Mouse (Mus musculus) lung, embryonic 14.5 days (tissue): ENCODE measurements around the gene Zswim9. TPM values are rescaled to one million over a fixed set of nuclear protein-coding genes. Genes with fewer than 3 reads are reported as not detected.

Experiments
- ATAC-seq: fragments of 200-750 bp; cut with Nextera tagmentation; 2 replicates; pipeline ENCODE4 v1.8.0; 2017; ENCODE audit warnings: mild to moderate bottlenecking, moderate TSS enrichment, moderate library complexity; ENCODE audit not compliant: insufficient read depth
- DNase-seq: peaks from one replicate; pipeline ENCODE4 v3.0.0-alpha.2; 2015
- H3K27ac ChIP-seq: fragments of 300-500 bp; sonication (generic); 2 replicates; pipeline ENCODE4 v1.5.1; 2014; ENCODE audit warnings: low read depth, mild to moderate bottlenecking, moderate library complexity
- H3K27me3 ChIP-seq: fragments of 300-500 bp; sonication (generic); 2 replicates; pipeline ENCODE4 v1.6.1; 2014; ENCODE audit warnings: low read length, control low read depth; ENCODE audit not compliant: insufficient read depth
- H3K36me3 ChIP-seq: fragments of 300-500 bp; sonication (generic); 2 replicates; pipeline ENCODE4 v1.6.1; 2014; ENCODE audit warnings: control low read depth; ENCODE audit not compliant: insufficient read depth
- H3K4me1 ChIP-seq: fragments of 300-500 bp; sonication (generic); 2 replicates; pipeline ENCODE4 v1.6.1; 2014; ENCODE audit warnings: antibody characterized with exemption, control low read depth; ENCODE audit not compliant: insufficient read depth
- H3K4me2 ChIP-seq: fragments of 300-500 bp; sonication (generic); 2 replicates; pipeline ENCODE4 v1.6.1; 2014; ENCODE audit warnings: mild to moderate bottlenecking
- H3K4me3 ChIP-seq: fragments of 300-500 bp; sonication (generic); 2 replicates; pipeline ENCODE4 v1.5.1; 2014; ENCODE audit warnings: low read depth, low read length
- H3K9ac ChIP-seq: fragments of 300-500 bp; sonication (generic); 2 replicates; pipeline ENCODE4 v1.6.1; 2014
- H3K9me3 ChIP-seq: fragments of 300-500 bp; sonication (generic); 2 replicates; pipeline ENCODE4 v1.6.1; 2016; ENCODE audit warnings: low read depth, low read length, control low read depth
- CTCF ChIP-seq: IDR thresholded peaks from 2 replicates; pipeline ENCODE4 v1.5.1; 2016; ENCODE audit warnings: antibody characterized with exemption, low read depth
- WGBS: fragments of 180-500 bp; shearing (Covaris S2); extraction: QIAGEN DNeasy Blood & Tissue Kit; methylation state at CpG from one replicate; pipeline ENCODE4 v1.1.7; 2014; 5-methylcytosine and 5-hydroxymethylcytosine counted together
- polyA plus RNA-seq: library from polyadenylated mRNA; unstranded; fragments of >200 nt; fragmentation: Nextera tagmentation; extraction: Ambion mirVana; gene quantifications from 2 replicates; pipeline ENCODE4 v1.2.1, GENCODE M21; 2014

Zswim9 gene
- polyA plus RNA-seq, 1 experiment from 2014 or later, result 8.1 TPM

DNA sequence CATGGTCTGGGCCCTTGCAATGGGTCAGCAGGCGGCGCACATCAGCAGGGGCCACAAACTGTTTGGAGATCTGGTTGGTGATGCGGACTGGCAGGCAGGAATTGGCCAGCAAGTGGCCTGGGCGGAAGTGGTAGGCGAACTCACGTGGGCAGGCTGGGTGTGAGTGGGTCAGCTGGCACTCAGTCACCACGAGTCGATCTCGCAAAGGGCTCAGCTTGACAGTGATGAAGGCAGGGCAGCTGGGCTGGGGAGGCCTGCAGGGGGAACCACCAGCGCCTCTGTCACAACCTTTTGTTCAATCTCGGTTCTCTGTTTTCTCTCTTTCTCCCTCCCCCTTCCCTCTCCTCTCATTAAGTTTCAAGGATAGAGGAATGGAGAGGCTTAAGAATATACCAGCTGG is 9.1 kb downstream of the Zswim9 start:
- Histone ChIP-seq H3K4me1 (no peaks in the 10 kb centered on the region), H3K36me3 (no peaks in the 10 kb centered on the region), H3K4me3 (no peak overlapping the region), H3K27me3 (no peaks in the 10 kb centered on the region), H3K4me2 (no peak overlapping the region), H3K9ac (no peak overlapping the region), H3K9me3 (no peaks in the 10 kb centered on the region), H3K27ac (no peak overlapping the region)
- 74% methylated on average over 11 of the region's 11 CpGs for WGBS
- DNase-seq (no peak), ATAC-seq (no peak)
- TF ChIP-seq CTCF, result no peak

DNA sequence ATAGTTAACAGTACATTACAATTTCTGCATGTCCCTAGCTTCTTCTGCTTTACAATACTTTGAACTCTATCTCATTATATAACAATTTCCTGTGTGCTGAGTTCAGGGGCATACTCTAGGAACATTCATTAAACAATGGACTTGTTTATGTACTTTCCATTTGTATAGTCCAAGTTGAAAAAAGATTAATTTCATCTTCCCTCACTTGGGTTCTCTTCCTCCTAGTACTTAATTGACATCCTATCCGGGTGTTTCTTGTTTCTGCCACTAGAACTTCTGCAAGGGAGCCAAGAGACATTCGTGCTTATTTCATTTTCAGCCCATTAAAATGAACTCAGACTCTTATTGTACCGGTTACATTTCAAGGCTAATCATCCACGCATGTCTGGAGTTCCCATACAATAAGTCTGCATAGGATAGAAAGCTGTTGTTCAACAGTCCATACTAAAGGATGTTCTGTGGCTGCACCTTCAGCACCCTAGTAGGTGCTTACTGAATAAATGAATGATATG is 9.7 kb downstream of the Zswim9 start:
- no peak overlapping the region for H3K27ac ChIP-seq
- no peaks in the 10 kb centered on the region for H3K27me3 ChIP-seq
- no peak overlapping the region for H3K9ac ChIP-seq
- TF ChIP-seq CTCF, result no peak
- no peaks in the 10 kb centered on the region for H3K4me1 ChIP-seq
- no peak overlapping the region for H3K4me3 ChIP-seq
- H3K4me2 ChIP-seq, result no peak overlapping the region
- no peaks in the 10 kb centered on the region for H3K9me3 ChIP-seq
- 70% methylated on average over 4 of the region's 4 CpGs for WGBS
- peak; percentile 16 for DNase-seq
- H3K36me3 ChIP-seq, result no peaks in the 10 kb centered on the region
- peak; percentile 4; the same call in 1 of the 2 replicates for ATAC-seq

DNA sequence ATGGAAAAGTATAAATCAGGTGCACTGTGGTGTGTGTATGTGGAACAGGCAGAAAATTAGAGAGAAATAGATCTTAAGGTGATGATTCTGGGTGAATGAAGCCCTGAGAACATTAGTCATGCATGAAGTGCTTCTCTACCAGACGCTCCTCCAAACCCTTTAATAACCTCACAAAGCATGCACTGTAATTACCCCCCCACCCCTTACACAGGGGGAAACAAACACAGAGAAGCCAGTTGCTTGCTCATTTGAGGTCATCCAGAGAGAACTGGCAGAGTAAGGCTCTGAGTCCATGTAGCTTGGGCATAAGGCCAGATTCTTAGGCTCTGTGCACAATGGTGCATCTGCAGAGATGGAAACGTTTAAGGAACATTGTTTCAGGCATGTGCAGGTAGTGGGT is 14.1 kb downstream of the Zswim9 start:
- 74% methylated on average over 2 of the region's 2 CpGs for WGBS
- Histone ChIP-seq H3K27me3 (no peaks in the 10 kb centered on the region), H3K4me3 (no peak overlapping the region), H3K4me2 (no peak overlapping the region), H3K36me3 (no peaks in the 10 kb centered on the region), H3K4me1 (no peaks in the 10 kb centered on the region), H3K9ac (no peak overlapping the region), H3K27ac (no peak overlapping the region), H3K9me3 (no peaks in the 10 kb centered on the region)
- DNase-seq (no peak), ATAC-seq (no peak)
- no peak for TF ChIP-seq CTCF

DNA sequence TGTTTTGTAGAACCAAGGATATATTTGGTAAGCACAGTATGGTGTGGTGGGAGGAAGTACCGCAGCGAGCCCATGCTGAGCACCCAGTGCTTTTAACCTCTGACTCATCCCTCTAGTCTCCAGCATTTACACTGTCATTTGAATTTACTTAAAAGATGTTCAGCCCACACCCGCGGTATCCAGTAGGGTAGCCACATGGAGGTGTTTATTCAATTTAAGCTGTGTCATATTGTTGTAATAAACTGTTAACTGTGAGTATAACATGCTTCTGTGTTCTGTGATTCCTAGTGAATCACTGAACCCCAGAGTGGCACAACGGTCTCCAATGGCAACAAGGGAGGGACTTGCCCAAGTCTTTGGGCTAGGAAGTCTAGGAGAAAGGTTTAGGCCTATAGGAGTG is 14.7 kb downstream of the Zswim9 start:
- H3K4me2 ChIP-seq, result no peak overlapping the region
- no peaks in the 10 kb centered on the region for H3K36me3 ChIP-seq
- H3K27me3 ChIP-seq, result no peaks in the 10 kb centered on the region
- no peak overlapping the region for H3K27ac ChIP-seq
- no peak overlapping the region for H3K9ac ChIP-seq
- no peak for DNase-seq
- ATAC-seq, result no peak
- 74% methylated on average over 5 of the region's 5 CpGs for WGBS
- H3K4me3 ChIP-seq, result no peak overlapping the region
- no peaks in the 10 kb centered on the region for H3K4me1 ChIP-seq
- H3K9me3 ChIP-seq, result no peaks in the 10 kb centered on the region
- no peak for TF ChIP-seq CTCF

DNA sequence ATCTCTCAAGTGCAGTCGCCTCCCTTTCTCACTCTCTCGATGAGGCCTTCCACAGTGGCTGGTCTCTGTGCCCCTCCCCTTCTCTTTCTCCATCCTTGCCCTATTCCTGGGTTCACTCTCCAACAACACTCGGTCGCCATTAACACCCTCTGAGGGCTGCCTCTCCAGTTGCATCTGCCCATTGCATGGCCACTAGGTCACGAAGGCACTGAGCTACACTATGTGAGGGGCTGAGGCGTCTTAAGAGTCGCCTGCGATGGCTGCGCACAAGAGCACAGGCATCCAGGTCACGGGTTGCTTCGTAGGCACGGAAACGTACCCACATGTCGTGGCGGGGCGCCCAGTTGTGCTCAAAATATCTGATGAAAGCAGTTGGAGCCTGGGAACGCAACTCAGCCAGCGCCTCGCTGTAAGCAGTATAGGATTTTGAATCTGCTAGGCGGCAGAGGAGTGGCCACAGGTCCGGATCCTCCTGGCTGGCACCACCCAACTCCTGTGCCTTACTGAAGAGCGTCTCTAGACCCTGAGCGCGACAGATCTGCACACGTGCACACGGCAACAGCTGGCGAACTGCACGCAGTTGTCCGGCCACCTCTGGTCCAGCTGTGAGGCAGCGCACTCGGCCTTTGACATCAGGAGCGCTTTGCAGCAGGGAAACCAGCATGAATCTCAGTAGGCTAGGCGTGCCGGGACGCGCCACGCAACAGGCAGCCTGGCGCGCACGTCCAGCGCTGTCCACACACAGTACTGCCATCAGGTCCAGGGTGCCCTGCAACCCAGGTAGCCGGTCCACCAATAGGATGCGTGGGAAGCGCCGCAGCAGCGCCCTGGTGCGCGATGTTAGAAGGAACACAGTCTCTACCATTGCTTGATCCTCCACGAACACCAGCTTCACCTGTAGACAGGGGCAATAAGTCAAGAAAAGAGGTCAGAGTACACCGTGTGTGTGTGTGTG is 17.5 kb downstream of the Zswim9 start:
- peak; percentile 21; the same call in 1 of the 2 replicates for ATAC-seq
- H3K4me2 ChIP-seq, result no peak overlapping the region
- 43% methylated on average over 50 of the region's 50 CpGs for WGBS

DNA sequence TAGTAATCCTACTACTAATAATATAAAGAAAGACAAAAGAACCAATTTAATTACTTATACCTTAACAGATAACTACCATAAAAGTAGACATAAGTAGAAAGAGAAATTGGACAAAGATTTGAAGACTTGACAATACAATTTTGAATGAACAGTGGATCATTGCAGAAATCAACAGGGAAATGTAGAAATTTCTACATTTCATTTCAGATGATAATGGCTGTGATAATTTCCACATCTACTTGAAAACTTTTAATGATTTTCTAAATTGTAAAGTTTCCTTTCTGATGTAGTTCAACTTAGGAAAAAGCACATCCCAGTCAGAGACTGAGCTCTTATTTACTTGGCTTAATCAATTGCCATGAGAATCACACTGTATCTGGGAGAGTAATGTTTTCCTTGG is 65.8 kb downstream of the Zswim9 start, which contains the start of gene Vmn1r89:
TSS of gene Vmn1r89 (plus strand) at position 301 of the 400 bp plus-strand sequence.
- no peak within 1 kb of the TSS for H3K4me3 ChIP-seq
- H3K27me3 ChIP-seq, result no peaks in the 10 kb centered on the region
- no peaks in the 10 kb centered on the region for H3K9me3 ChIP-seq
- no peak within 1 kb of the TSS for H3K4me2 ChIP-seq
- no peaks in the 10 kb centered on the region for H3K4me1 ChIP-seq
- no peak for TF ChIP-seq CTCF
- DNase-seq, result no peak
- no peak within 1 kb of the TSS for H3K27ac ChIP-seq
- H3K9ac ChIP-seq, result no peak within 1 kb of the TSS
- ATAC-seq, result no peak
- H3K36me3 ChIP-seq, result no peaks in the 10 kb centered on the region

More for the DNA sequence above, 17.5 kb downstream of the Zswim9 start:
- DNase-seq, result no peak
- Histone ChIP-seq H3K9ac (no peak overlapping the region), H3K4me1 (no peaks in the 10 kb centered on the region), H3K27ac (no peak overlapping the region), H3K27me3 (no peaks in the 10 kb centered on the region), H3K9me3 (no peaks in the 10 kb centered on the region), H3K4me3 (no peak overlapping the region), H3K36me3 (no peaks in the 10 kb centered on the region)
- TF ChIP-seq CTCF, result no peak

Other genes starting within 250 kb of the Zswim9 start
- gene Chmp2a, start 243.9 kb downstream of the Zswim9 start, polyA plus RNA-seq, result 123 and 128 TPM in 2 replicates
- gene Ube2m, start 240.4 kb downstream of the Zswim9 start, polyA plus RNA-seq, result 150 and 168 TPM in 2 replicates
- 2.3 and 3.3 TPM in 2 replicates for gene Mzf1, start 224.0 kb downstream of the Zswim9 start, polyA plus RNA-seq
- gene Vmn1r85, start 183.5 kb downstream of the Zswim9 start, polyA plus RNA-seq, result not detected in 2 replicates
- not detected in 2 replicates for gene Vmn1r86, start 158.8 kb downstream of the Zswim9 start, polyA plus RNA-seq
- gene Vmn1r87, start 138.6 kb downstream of the Zswim9 start, polyA plus RNA-seq, result not detected in 2 replicates
- gene Vmn1r88, start 119.2 kb downstream of the Zswim9 start, polyA plus RNA-seq, result not detected in 2 replicates
- not detected in 2 replicates for gene Vmn1r89, start 65.7 kb downstream of the Zswim9 start, polyA plus RNA-seq
- gene Lig1, start 1.4 kb downstream of the Zswim9 start, polyA plus RNA-seq, result 122 and 135 TPM in 2 replicates
- gene Pla2g4c, start 45.9 kb upstream of the Zswim9 start, polyA plus RNA-seq, result 1.5 and 1.6 TPM in 2 replicates
- gene Cabp5, start 119.4 kb upstream of the Zswim9 start, polyA plus RNA-seq, result not detected in 2 replicates
- gene Bsph1, start 172.1 kb upstream of the Zswim9 start, polyA plus RNA-seq, result not detected in 2 replicates